Mouse (Mus musculus): Measurements from ENCODE around the gene Tcam1.
A peak's percentile ranks its signal among the peaks of the same experiment; 100 is the strongest.

The Tcam1 gene

DNA sequence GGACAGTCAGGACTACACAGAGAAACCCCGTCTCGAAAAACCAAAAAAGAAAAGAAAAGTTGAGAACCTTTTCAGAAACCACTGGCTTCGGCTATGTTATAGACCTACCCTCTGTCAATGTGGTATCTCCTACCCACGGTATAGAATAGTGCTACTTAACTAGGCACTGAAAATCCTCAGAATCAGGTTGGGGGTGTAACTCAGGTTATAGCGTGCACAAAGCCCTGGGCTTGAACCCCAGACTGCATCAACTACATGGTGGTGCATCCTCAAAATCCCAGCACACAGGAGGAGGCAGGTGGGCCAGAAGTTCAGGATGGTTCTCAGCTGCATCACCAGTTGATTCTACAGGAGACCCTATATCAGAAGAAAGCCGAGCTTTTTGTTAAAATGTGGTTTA lies 2.7 kb upstream of the Tcam1 start:
- no peak for DNase-seq

DNA sequence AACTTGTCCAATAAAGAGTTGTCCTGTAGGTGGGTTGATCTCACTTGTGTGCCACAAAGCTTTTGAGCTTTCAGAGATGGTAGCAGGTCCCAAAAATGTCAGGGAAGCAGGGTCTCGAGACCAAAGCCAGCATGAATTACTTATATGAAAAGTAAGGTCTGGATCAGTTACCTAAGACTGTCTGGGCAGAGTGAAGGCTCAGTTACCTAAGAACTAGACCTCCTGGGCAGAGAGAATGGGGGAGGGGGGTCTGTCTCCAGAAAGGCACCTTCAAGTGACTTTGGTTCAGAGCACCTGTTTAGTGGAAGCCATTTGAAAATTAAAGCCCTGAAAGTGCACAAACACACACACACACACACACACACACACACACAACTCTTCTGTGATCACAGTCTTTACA lies 2.1 kb upstream of the Tcam1 start:
- DNase-seq: no peak

DNA sequence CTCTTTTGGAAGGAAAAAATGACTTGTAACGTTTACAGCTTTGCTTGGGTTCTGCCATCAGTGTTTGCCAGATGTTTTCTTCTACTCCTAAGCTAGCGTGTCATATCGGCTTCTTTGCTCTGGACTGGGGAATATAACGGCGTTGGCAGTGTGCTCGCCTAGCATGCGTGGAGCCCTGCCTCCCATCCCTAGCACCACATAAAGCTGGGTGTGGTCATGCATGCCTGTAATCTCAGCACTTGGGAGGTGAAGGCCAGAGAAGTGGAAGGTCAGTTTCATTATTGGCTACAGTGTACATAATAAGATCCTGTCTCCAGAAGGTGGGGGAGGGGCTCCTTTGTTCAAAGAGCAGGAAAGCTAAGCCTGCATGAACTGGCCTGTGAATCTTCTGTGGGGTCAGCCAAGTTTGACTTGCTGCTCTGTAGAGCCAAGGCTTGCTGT lies 1.5 kb upstream of the Tcam1 start:
- peak; percentile 36 to 64 for DNase-seq

- no peak for DNase-seq
Observed at GRCm38 (mm10) chr11:106282452-106282851, 6.0 kb downstream of the Tcam1 start.

- DNase-seq: no peak
Observed at GRCm38 (mm10) chr11:106283371-106283770, 6.9 kb downstream of the Tcam1 start.

DNA sequence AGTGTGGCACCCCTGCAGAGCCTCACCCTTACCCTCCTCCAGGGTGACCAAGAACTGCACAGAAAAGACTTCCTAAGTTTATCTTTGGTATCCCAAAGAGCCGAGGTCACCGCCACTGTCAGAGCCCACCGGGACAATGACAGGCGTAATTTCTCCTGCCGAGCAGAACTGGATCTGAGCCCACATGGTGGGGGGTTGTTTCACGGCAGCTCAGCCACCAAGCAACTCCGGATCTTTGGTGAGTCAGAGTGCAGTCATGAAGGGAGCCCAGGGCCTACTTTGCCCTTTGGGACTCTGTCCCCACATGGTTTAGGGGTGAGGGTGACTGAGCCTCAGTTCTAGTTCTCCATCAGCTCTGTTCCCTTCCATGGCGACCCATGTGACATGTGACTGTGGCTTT lies 7.7 kb downstream of the Tcam1 start:
- no peak for DNase-seq

DNA sequence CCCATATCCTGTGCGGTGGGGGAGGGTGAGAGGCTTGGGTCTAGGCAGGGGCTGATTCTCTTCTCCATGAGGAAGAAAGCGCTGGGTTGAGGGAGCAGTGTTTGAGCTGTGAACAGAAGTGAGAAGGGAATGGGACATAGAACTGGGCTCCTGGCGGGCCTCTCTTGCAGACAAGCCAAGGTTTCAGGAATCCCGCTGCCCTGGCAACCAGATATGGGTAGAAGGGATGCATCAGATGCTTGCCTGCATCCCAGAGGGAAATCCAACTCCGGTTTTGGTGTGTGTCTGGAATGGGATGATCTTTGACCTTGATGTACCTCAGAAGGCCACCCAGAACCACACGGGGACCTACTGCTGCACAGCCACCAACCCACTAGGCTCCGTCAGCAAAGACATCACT lies 9.7 kb downstream of the Tcam1 start:
- no peak for DNase-seq

GRCm38 (mm10) chr11:106286987-106287386 lies 10.5 kb downstream of the Tcam1 start:
- DNase-seq: no peak

GRCm38 (mm10) chr11:106289369-106289768 lies 12.9 kb downstream of the Tcam1 start:
- peak in 1 of 2 experiments; percentile 45 for DNase-seq

DNA sequence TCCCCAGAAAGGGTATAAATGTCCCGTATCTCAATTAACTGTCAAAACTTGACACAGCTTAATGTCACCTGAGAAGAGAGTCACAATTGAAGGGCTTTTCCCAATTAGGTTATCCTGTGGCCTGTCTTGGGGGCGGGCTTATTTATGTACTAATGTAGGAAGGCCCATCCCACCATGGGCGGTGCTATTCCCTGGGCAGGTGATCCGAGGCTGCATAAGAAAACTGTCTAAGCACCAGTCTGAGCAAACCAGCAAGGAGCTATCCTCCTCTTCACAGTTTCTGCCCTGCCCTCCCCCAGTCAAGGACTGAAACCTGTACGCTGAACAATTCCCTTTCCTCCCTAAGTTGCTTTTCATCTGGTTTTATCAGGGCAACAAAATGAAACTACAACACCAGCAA lies 13.9 kb downstream of the Tcam1 start:
- DNase-seq: no peak

DNA sequence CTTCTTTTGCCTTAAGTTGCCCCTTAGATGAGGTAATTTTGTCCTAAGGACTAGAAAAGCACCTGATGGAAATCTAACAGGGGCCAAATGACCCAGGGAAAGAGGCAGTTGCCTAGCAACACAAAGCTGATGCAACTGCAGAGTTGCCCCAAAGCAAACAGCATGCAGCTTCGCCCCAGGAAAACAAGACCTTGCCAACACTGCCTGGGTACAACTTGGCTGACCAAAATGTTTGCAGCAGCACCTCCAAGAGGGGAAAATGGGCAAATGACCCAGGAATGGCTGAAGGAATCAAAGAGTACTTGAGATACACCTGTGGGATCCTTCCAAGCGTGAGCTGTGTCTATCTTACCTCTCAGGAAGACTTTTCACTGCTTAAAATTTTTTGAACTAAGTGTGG lies 15.4 kb downstream of the Tcam1 start:
- DNase-seq: peak; percentile 79 to 85

GRCm38 (mm10) chr11:106301765-106302164 lies 25.3 kb downstream of the Tcam1 start, which contains the start of gene Gh:
Gene Gh (minus strand): TSS chr11:106301865.
- DNase-seq: no peak

DNA sequence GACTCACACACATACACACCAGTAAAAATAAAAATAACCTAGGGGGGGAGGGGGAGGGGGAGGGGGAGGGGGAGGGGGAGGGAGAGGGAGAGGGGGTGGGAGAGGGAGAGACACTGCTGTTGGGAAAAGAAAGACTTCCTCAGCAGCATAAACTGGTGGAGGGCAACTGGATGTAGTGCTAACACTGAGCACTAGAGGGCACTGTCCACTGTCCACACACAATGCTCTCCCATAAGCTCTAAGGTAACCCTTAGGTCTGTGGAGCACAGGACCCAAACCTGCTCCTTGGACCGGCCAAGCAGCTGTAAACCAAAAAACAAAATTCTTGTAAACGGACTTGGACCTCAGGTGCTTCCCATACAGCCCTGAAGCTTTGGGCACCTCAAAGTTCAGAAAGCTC lies 26.2 kb downstream of the Tcam1 start:
- DNase-seq: peak; percentile 42 to 58

DNA sequence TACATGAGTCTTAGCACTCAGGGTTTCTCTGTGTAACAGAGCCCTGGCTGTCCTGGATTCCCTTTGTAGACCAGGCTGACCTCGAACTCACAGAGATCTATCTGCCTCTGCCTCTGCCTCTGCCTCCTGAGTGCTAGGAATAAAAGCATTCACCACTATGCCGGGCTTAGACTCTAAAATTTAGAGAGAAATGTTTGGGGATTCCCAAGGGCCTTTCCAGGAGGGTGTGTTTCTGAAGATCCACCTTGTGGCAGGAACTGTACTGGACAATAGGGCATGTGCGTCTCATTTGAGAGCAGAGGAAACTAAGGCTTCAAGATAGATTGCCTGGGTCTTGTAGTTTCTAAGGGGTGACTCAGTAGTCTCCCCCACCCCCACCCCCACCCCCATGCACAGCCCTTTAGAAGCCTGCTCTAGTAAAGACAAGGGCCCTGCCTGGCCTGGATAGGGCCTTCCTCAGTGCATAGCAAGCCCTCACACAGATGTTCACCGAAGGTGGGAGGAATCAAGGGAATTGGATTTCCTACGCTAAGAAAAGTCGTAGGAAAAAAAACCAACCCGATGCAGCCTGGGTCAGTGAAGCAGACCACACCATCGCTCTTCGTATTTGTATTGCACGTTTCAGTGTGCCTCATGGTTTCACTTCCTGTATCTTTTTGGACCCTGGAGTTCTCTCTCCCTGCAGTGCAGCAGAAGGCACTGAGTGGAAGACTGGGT lies 29.0 kb downstream of the Tcam1 start:
- no peak for DNase-seq

- no peak for DNase-seq
Observed at GRCm38 (mm10) chr11:106306065-106306385, 29.6 kb downstream of the Tcam1 start.

- no peak for DNase-seq
Observed at GRCm38 (mm10) chr11:106306758-106307157, 30.3 kb downstream of the Tcam1 start.

GRCm38 (mm10) chr11:106307432-106307831 lies 31.0 kb downstream of the Tcam1 start:
- DNase-seq: no peak

DNA sequence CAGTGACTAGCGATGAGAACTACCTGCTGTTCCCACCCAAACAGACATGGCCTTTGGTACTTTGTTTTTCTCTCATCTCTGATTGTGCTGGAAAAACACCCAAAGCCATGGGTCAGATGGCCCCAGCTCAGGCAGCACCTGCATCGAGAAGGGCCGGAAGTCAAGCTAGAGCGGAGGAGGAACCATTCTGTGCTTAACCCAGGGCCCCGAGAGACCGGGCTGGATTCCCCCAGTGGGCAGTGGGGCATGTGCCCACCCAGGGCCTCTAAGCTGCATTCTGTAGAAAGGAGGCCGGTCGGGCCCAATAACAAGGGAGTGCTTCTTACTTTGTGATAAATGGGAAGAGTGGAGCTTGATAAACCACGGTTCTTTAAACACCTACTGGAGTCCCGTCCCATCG lies 31.7 kb downstream of the Tcam1 start:
- peak in 1 of 2 experiments; percentile 32 for DNase-seq

GRCm38 (mm10) chr11:106310123-106310522 lies 33.7 kb downstream of the Tcam1 start:
- DNase-seq: peak in 1 of 2 experiments; percentile 29

DNA sequence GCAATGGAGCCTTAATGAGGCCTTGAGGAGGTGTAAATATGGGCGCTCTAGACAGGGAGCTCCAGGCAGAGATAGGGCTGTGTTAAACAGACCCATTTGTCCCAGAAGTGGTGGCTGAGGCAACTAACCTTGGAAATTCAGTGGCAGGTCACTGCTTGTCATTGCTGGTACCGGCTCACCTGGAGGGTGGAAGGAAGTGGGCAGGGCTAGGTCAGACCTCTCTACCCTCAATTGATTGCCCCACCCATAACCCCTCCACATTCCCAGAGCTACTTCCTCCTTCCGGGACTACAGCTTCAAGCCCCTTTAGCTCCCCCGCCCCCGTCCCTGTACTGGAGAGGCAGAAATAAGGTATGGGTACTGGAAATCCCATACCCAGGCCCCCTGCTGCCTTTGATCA lies 37.1 kb downstream of the Tcam1 start:
- DNase-seq: peak; percentile 57 to 80

GRCm38 (mm10) chr11:106314333-106314812 lies 37.9 kb downstream of the Tcam1 start, which contains the start of gene Cd79b:
Gene Cd79b (minus strand): TSS chr11:106314762.
- peak in 1 of 2 experiments; percentile 37 for DNase-seq

DNA sequence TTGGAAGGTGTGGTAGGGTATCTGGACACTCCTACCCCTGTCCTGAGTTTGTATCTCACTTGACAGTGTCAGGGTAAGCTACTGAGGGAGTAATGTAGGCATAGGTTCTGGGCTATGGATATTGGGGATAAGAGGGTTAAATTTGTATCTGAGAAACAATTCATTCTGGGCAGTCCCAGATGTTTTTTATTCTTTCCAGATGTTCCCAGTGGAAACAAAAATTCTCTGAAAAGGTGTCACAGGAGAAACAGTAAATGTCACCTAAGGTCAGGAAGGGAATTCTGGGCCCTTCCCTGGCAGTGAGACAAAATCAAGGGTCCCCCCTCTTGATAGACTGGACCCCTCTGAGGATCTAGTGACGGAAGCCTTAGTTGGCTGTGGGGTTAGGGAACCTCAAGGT lies 39.9 kb downstream of the Tcam1 start:
- DNase-seq: no peak

- no peak for DNase-seq
Observed at GRCm38 (mm10) chr11:106317801-106318200, 41.3 kb downstream of the Tcam1 start.

- DNase-seq: no peak
Observed at GRCm38 (mm10) chr11:106318406-106319366, 42.2 kb downstream of the Tcam1 start.

Measured in lung, adult 18-20 months (tissue).